Mouse (Mus musculus) Patski (cell line): ENCODE measurements around the gene Slc25a28. TPM values are rescaled to one million over a fixed set of nuclear protein-coding genes. Genes with fewer than 3 reads are reported as not detected.

Source experiments
- ATAC-seq: fragments of 100-300 bp; one replicate; pipeline ENCODE4 v1.8.0; 2021
- CTCF ChIA-PET: fragments of 350-600 bp; sonication (Branson Sonifier 250); formaldehyde crosslinking; loops from one replicate; lab custom pipeline; 2022; ENCODE audit warnings: inconsistent platforms; lab: Charles Lee
- POLR2A ChIA-PET: fragments of 350-600 bp; sonication (Branson Sonifier 250); formaldehyde crosslinking; loops from one replicate; lab custom pipeline; 2022; ENCODE audit warnings: antibody characterized with exemption, inconsistent platforms; lab: Charles Lee
- DNase-seq: peaks from one replicate; pipeline ENCODE4 v3.0.0-alpha.2; 2011; ENCODE audit warnings: low read depth, low spot score
- H3K27me3 ChIP-seq: fragments of 371-371 bp; one replicate; pipeline ENCODE4 v1.5.1; 2021
- CTCF ChIP-seq: fragments of 100-300 bp; IDR thresholded peaks from one replicate; pipeline ENCODE4 v1.5.1; 2021
- in situ Hi-C: fragments of 300-500 bp; cut with MboI; formaldehyde crosslinking; loops from 3 replicates; pipeline ENCODE4 v1.11.1; 2018; ENCODE audit warnings: low pct_unique_long_range_greater_than_20kb, mixed read lengths
- polyA plus RNA-seq: library from polyadenylated mRNA; unstranded; gene quantifications from one replicate; pipeline ENCODE4 v1.2.3, GENCODE M21; 2021

Slc25a28 gene
- polyA plus RNA-seq, 1 experiment from 2014 or later, result 51.9 TPM

GRCm38 (mm10) chr19:43646852-43647251 is 27.8 kb downstream of the Slc25a28 start:
- no peak for ATAC-seq
- ChIA-PET CTCF (interaction anchor here (0.9 to 3.4 kb wide), 5 partner anchors 8 to 23 kb away, joined by 3 to 9 read pairs (median 6); no protein-coding TSS in a partner anchor), POLR2A (no interaction called here)
- TF ChIP-seq CTCF, result no peak
- H3K27me3 ChIP-seq, result no peaks in the 10 kb centered on the region
- no peak for DNase-seq
- in situ Hi-C loops, result no loop called here

- no peak for ATAC-seq
- ChIA-PET POLR2A (interaction anchor here (0.6 kb wide), 3 partner anchors 10 to 1848 kb away, joined by 3 read pairs; no protein-coding TSS in a partner anchor), CTCF (interaction anchor here (1.3 to 3.4 kb wide), 3 partner anchors 11 to 17 kb away, joined by 4 to 9 read pairs (median 6); no protein-coding TSS in a partner anchor)
- DNase-seq, result no peak
- TF ChIP-seq CTCF, result no peak
- in situ Hi-C loops, result no loop called here
- H3K27me3 ChIP-seq, result no peaks in the 10 kb centered on the region
These were observed 29.2 kb downstream of the Slc25a28 start for GRCm38 (mm10) chr19:43645508-43645907.

- no peak for ATAC-seq
- TF ChIP-seq CTCF, result no peak
- in situ Hi-C loops, result no loop called here
- no peaks in the 10 kb centered on the region for H3K27me3 ChIP-seq
- POLR2A ChIA-PET, result no interaction called here
- CTCF ChIA-PET, result no interaction called here
- DNase-seq, result no peak
These were observed 31.8 kb downstream of the Slc25a28 start for GRCm38 (mm10) chr19:43642843-43643242.

- in situ Hi-C loops, result no loop called here
- CTCF ChIA-PET, result interaction anchor here (0.8 kb wide), 1 partner anchor 16 kb away, joined by 4 read pairs; no protein-coding TSS in a partner anchor
- H3K27me3 ChIP-seq, result no peaks in the 10 kb centered on the region
- POLR2A ChIA-PET, result no interaction called here
- DNase-seq (no peak), ATAC-seq (no peak)
- TF ChIP-seq CTCF, result no peak
These were observed 32.8 kb downstream of the Slc25a28 start for GRCm38 (mm10) chr19:43641833-43642232.

- ChIA-PET CTCF (interaction anchor here (0.7 to 2.3 kb wide), 14 partner anchors 10 to 130 kb away, joined by 3 to 15 read pairs (median 6); no protein-coding TSS in a partner anchor), POLR2A (interaction anchor here (1.0 kb wide), 1 partner anchor 27 kb away, joined by 3 read pairs; no protein-coding TSS in a partner anchor)
- DNase-seq, result peak; percentile 71
- no peaks in the 10 kb centered on the region for H3K27me3 ChIP-seq
- peak; percentile 88 for ATAC-seq
- in situ Hi-C loops, result loop anchor here (5.0 kb wide), 1 partner anchor 122 kb away; the partner anchor contains the start of genes Cox15 and Cutc
- peak; percentile 96 for TF ChIP-seq CTCF
These were observed 44.0 kb downstream of the Slc25a28 start for GRCm38 (mm10) chr19:43630466-43631251.

- in situ Hi-C loops, result loop anchor here (5.0 kb wide), 1 partner anchor 33 kb away; no protein-coding TSS in a partner anchor
- DNase-seq (no peak), ATAC-seq (no peak)
- CTCF ChIA-PET, result interaction anchor here (1.2 to 2.0 kb wide), 3 partner anchors 28 to 131 kb away, joined by 3 to 8 read pairs (median 8); no protein-coding TSS in a partner anchor
- POLR2A ChIA-PET, result no interaction called here
- no peak for TF ChIP-seq CTCF
- no peaks in the 10 kb centered on the region for H3K27me3 ChIP-seq
These were observed 45.6 kb downstream of the Slc25a28 start for GRCm38 (mm10) chr19:43629088-43629487.

- ChIA-PET POLR2A (no interaction called here), CTCF (interaction anchor here (1.9 kb wide), 1 partner anchor 30 kb away, joined by 8 read pairs; no protein-coding TSS in a partner anchor)
- peak; percentile 54 for TF ChIP-seq CTCF
- no peaks in the 10 kb centered on the region for H3K27me3 ChIP-seq
- in situ Hi-C loops, result loop anchor here (5.0 kb wide), 1 partner anchor 35 kb away; no protein-coding TSS in a partner anchor
- ATAC-seq, result no peak
- DNase-seq, result no peak
These were observed 47.3 kb downstream of the Slc25a28 start for GRCm38 (mm10) chr19:43627345-43627744.

- ATAC-seq, result no peak
- POLR2A ChIA-PET, result no interaction called here
- no peaks in the 10 kb centered on the region for H3K27me3 ChIP-seq
- DNase-seq, result no peak
- in situ Hi-C loops, result loop anchor here (5.0 kb wide), 1 partner anchor 36 kb away; no protein-coding TSS in a partner anchor
- CTCF ChIA-PET, result interaction anchor here (1.2 to 6.2 kb wide), 5 partner anchors 31 to 98 kb away, joined by 3 to 157 read pairs (median 6); partner anchors contain the start of gene Got1
- TF ChIP-seq CTCF, result no peak
These were observed 48.5 kb downstream of the Slc25a28 start for GRCm38 (mm10) chr19:43626160-43626559.

- CTCF ChIA-PET, result interaction anchor here (0.6 to 6.2 kb wide), 39 partner anchors 8 to 128 kb away, joined by 3 to 157 read pairs (median 6); partner anchors contain the start of genes Got1, Nkx2-3 and Slc25a28
- in situ Hi-C loops, result loop anchor here (5.0 to 25.0 kb wide), 4 partner anchors 52 to 837 kb away; partner anchors contain the start of gene Hps1
- peak; percentile 80 for ATAC-seq
- POLR2A ChIA-PET, result interaction anchor here (0.7 to 1.9 kb wide), 5 partner anchors 53 to 128 kb away, joined by 4 to 21 read pairs (median 5); no protein-coding TSS in a partner anchor
- TF ChIP-seq CTCF, result peak; percentile 100
- peak; percentile 62 for DNase-seq
- no peaks in the 10 kb centered on the region for H3K27me3 ChIP-seq
These were observed 50.8 kb downstream of the Slc25a28 start for GRCm38 (mm10) chr19:43623913-43624312.

GRCm38 (mm10) chr19:43619916-43620479 is 54.7 kb downstream of the Slc25a28 start:
- TF ChIP-seq CTCF, result no peak
- no peaks in the 10 kb centered on the region for H3K27me3 ChIP-seq
- POLR2A ChIA-PET, result no interaction called here
- DNase-seq (no peak), ATAC-seq (no peak)
- CTCF ChIA-PET, result interaction anchor here (2.9 kb wide), 1 partner anchor 90 kb away, joined by 14 read pairs; no protein-coding TSS in a partner anchor
- in situ Hi-C loops, result loop anchor here (5.0 to 25.0 kb wide), 4 partner anchors 48 to 833 kb away; partner anchors contain the start of gene Hps1
